Mouse (Mus musculus): ENCODE results near the gene Psma3.
"Not testable (repeated sequence)": the region's sequence is repeated elsewhere in the genome, so short reads cannot be mapped to it uniquely, and the experiment has no call there.

Gene Psma3

DNA sequence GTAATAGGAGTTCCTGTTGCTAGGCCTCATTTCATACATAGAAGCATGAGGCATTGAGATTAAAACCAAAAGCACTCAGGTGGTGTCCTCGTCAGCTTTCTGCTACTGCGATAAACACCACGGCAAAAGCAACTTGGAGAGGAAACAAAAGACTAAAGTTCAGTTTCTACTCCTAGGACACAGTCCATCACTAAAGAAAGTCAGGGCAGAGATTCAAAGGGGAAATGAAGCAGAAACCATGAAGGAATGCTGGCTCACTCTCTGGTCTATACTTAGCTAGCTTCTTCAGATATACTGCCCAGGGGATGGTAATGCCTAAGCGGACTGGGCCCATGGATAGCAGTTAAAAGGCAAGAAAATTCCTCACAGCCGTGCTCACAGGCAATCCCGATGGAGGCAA lies 27.0 kb downstream of the Psma3 start:
- no peak for DNase-seq (ENCODE audit: low spot score in 2 of 2)

DNA sequence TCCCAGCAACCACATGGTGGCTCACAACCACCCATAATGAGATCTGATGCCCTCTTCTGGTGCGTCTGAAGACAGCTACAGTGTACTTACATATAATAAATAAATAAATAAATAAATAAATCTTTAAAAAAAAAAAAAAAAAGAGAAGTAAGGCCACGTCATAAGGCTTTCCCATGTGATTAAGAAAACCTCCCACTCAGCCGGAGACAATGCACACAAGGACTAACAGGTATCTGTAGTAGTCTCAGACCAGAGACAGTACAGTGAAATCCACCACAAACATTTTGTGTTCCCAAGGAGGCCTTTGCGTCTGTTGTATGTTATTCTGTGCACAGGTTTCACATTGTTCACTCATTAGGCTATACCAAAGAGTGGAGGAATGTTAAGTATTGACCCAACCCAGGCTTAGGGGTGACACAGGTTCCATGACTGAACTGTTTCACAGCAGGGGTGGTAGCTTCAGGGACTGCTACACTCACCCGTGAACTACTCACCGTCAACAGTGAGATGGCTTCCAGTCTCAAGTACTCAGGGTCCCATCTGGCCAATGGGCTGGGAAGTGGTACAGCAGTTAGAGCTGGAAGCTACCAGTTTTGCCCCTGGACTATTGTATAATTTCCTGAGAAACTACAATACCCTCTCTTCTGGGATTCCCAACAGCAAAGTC lies 29.5 kb downstream of the Psma3 start:
- DNase-seq (ENCODE audit: low spot score in 2 of 2) = no peak

DNA sequence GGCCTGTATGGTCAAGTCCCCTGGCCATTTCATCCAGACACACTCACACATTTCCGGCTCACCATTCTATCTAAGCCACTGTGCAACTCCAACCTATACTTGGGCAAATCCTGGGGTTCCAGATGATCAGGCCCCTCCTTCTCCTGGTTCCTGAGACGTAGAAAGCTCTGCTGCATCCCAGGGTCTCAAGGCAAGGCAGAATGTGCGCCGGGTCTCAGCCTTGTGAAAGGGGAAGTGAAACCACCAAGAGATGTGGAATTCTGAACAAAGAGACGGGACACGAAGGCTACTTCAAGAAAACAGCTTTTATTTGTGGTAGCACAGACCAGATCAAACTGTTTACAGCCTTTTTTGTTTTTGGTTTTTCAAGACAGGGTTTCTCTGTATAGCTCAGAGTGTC lies 31.7 kb downstream of the Psma3 start:
- no peak for DNase-seq (ENCODE audit: low spot score in 2 of 2)

DNA sequence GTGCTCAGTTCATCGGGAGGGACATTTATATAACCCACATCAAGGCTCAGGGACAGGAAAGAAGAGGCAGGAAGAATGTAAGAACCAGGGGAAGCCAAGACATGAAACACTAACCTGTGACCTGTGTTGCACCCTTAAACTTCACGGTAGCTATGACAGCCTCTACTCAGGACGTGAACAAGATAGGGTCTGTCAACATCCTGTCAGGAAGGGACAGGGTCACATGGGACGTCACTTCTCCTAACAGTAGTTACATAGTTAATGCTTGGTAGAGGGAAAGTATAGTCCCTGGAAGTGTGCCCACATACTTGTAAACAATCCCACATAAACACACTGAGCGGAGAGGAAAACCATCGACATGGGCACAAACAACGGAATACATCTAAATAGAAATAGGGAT lies 32.5 kb downstream of the Psma3 start:
- no peak for DNase-seq (ENCODE audit: low spot score in 2 of 2)

DNA sequence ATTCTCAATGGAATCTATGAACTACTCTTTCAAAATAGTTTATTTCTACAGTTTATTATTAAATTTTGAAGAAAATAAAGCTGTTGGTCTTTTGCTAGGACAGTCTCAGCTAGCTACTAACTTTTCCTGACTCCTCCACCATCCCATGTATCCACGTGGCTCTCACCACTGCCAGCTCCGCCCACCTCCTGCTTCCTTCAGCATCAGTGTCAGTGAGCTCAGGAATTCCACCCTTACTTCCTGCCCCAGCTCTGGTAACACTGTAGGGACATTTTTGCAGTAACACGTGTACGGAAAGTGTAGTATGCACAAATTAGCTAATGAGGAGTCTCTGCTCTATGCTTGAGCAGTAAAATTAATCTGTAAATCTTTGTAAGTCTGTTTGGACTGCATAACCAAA lies 35.3 kb downstream of the Psma3 start:
- peak in 1 of 2 experiments; percentile 34 for DNase-seq (ENCODE audit: low spot score in 2 of 2)

DNA sequence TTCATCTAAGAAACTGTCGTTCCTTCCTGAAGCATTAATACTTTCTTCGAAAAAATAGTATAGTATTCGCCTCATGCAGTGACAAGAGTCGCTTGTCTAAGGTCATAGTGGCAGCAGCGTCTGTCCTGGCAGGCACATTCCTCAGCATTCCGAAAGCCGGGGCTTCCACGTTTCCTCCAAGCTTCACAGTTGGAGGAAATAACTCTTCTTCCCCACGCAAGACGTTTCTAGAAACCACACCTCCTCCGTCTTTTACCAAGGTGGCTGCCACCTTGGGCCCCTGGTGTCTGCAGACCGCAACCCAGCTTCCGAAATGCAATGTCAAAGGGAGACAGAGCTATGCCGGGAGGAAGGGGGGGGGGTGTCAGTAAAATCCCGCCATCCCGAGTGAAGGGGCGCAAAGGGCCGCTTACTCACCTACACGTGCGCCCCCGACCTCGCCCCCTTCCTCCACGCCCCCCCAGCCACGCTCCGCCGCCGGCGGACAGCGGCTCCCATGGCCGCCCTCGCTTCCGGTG lies 40.5 kb downstream of the Psma3 start:
- DNase-seq (ENCODE audit: low spot score in 2 of 2) = peak in 1 of 2 experiments; percentile 5

DNA sequence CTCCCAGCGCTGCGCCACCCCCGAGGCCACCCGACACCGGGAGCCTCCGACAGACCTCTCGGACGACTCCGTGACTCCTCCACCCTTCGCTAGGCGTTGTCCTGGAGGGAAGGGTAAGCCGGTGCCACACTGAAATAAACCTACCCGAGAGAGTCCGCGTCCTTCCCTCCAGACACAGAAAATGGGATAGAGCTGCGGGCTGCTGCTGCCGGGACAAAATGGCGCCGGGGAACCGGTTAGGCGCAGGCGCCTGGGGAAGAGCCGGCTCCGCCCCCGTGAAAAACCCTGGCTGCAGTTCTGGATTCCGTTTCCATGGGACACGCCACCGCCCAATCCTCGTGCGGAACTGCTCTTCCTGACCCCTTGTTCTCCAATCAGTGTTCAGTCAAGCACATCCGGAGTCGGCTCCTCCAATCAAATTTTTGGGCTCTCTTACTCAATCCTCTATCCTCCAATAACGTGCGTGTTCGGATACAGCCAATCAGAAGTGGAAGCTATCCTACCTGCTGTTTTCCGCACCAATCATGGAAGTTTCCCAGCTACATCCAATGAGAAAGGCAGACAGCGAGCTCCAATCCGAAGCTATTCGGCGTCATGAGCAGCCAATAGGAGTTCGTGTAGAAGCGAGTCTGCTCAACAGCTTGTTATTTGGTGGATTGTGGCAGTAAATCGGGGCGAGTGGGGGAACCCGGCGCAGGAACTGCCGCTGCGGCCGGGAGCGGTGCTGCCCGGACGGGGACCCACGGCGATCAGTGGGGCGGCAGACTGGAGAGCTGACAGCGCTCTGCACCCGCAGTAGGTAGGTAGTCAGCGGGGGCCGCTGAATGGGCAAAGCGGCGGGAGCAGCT lies 41.2 kb downstream of the Psma3 start, which contains the start of gene Arid4a:
Gene Arid4a, plus strand, starts transcription at position 628 of the 848 bp plus-strand sequence.
- DNase-seq (ENCODE audit: low spot score in 2 of 2) = peak; percentile 98 to 100

DNA sequence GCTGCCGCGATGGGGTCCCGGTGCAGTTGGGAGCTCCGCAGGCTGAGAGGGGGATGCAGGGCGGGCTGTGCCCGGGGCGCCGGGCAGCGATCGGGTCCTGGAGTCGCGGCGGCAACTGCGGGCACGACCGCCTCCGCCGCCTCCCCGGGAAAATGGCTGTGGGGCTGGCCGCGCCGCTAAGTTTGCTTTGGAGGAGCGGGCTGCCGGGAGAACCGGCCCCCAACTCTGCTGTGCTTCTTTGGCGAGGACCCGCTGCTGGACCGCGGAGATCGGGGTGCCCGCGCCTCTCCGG lies 41.7 kb downstream of the Psma3 start:
- DNase-seq (ENCODE audit: low spot score in 2 of 2) = no peak

DNA sequence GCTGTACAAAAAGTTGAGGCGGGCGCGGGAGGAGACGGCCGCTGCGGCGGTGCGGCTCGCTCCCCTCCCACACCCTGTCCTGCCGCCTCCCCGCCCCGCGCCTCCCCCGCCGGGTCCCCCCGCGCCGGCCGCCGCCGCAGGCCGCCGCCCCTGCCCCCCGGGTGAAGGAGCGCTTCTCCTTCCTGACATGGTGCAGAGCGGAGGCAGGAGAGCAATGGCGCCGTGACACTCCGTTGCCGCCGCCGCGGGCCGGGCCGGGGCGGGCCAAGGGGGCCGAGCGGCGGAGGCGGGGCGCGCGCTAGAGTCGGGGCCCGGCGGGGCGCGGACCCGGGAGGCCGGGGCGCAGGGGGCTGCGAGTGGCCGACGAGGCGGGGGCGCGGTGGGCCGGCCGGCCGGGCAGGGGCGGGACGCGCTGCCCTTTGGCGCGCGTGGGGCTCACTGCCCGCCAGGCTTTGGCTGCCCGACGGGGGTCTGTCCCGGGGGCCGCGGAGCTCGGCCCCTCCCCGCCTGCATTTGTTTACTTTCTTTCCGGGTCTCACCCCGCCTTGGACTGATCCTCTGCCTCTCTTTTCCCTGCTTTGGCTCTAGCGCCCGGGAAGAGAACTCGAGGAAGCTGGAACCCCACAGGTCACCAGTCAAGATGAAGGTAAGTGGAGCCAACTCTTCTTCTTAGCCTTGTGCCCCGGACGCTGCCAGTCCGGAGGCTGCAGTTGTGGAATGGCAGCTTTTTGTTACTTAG lies 42.3 kb downstream of the Psma3 start:
- no peak for DNase-seq (ENCODE audit: low spot score in 2 of 2)

DNA sequence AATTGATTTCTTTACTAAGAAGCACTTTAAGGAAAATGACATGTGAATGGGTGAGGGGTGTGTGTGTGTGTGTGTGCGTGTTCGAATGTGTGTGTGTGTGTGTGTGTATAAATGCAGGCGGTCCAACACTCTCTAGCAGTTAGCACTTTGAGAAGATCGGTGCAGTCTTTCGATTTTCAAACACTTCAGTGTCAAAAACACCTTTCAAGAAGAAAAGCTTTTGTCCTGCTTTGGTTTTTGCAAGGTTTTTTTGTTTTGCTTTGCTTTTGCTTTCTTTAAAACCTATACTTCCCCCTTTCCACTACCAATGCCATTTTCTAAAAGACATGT lies 42.8 kb downstream of the Psma3 start:
- DNase-seq (ENCODE audit: low spot score in 2 of 2) = no peak

DNA sequence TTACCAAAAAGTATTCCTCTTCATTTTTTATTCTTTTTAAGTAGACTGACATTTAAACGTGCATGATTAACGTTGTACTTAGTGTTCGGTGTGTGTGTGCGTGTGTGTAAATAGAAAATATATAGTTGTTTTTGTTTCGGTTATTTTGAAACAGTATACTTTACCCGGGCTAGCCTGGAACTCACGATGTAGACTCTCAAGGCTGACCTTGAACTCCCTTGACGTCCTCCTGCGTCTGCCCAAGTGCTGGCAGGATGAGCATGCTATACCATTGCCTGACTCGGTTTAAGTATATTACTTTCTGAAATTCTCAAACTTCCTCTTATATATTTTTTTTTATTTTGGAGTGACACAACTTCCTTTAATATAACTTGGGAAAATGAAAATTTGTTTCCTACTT lies 43.4 kb downstream of the Psma3 start:
- DNase-seq (ENCODE audit: low spot score in 2 of 2) = no peak

DNA sequence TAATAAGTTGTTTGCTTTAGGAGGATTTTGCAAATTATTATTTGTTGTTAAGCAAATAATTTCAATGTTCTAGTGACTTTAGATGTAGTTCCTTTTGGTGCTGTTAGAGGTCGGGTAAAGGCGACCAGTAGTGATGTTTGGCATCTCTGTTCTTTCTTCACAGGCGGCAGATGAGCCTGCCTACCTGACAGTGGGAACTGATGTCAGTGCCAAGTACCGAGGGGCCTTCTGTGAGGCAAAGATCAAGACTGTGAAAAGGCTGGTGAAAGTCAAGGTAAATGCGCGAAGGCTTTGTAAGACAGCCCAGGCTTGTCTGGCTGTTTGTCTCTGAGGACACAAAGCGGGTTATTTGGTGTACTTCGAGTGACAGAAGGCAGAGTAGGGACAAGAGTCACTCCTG lies 44.8 kb downstream of the Psma3 start:
- DNase-seq (ENCODE audit: low spot score in 2 of 2) = no peak

DNA sequence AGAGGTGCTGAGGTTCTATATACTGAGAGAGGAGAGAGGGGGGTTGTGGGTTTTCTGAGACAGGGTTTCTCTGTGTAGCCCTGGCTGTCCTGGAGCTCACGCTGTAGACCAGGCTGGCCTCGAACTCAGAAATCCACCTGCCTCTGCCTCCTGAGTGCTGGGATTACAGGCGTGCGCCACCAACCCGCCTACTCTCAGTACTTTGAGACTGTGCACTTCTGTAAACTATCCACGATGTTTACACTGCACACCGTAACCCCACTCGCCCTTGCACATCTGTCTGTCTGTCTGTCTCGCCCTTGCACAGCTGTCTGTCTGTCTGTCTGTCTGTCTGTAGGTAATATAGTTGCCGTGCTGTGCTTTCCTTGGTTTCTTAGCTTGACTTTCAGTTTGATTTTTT lies 50.0 kb downstream of the Psma3 start:
- DNase-seq (ENCODE audit: low spot score in 2 of 2) = no peak

DNA sequence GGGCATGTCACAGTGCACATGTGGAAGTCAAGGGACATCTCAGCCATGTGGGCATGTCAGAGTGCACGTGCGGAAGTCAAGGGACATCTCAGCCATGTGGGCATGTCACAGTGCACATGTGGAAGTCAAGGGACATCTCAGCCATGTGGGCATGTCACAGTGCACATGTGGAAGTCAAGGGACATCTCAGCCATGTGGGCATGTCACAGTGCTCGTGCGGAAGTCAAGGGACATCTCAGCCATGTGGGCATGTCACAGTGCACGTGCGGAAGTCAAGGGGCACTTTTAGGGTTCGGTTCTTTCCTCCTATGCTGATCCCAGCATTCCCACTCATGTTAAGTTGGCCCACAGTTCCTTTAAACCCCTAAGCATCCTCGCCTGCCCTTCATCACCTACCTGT lies 53.8 kb downstream of the Psma3 start:
- DNase-seq (ENCODE audit: low spot score in 2 of 2) = not testable (repeated sequence)

DNA sequence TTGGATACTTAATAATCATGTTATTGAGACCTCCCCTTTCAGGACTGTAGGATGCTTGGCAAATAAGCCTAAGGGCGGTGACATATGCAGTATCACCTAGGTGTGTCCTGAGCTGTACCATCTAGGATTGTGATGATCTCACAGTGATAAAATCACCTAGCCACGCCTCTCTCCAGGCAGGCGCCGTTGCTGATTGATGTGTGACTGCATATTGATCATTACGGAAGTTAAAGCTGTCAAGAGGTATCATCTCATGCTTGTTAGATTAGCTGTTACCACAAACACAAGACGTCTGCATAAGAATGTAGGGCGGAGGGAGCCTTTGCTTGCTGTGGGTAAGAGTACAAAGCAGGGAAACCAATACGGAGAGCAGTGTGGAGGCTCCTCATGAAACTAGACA lies 55.8 kb downstream of the Psma3 start:
- no peak for DNase-seq (ENCODE audit: low spot score in 2 of 2)

DNA sequence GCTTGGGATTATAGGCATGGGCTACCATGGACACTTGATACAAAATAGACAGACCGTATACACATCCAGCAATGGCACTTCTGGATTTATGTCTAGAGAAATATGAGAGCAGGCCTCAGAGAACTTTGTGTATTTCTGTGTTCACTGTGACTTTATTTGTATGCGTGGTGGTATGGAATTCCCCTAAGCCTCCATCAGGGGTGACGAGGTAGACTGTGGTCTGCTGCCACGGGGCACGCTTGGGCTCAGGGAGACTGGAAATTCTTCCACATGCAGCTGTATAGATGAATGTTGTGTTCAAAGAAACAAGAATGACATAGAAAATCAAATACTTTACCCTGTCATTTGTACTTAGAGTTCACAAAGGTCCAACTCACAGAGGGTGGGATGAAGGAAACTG lies 56.3 kb downstream of the Psma3 start:
- DNase-seq (ENCODE audit: low spot score in 2 of 2) = no peak

DNA sequence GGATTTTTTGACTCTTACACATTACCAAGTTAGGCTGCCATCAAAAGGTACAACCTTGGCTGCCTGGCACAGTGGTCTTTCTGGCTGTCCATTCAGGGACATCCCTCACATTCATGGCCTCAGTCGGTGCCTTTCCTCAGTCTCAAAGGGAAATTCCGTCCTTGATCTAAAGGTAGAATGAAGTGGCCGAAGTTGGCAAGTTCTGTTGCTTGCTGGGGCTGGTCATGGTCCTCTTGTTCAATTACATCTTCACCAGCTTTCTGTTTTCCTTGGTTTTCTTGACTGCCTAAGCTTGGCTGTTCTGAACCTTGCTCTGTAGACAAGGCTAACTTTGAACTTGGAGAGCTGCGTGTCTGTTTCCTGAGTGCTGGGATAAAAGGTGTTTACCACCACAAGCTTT lies 61.4 kb downstream of the Psma3 start:
- DNase-seq (ENCODE audit: low spot score in 2 of 2) = no peak

DNA sequence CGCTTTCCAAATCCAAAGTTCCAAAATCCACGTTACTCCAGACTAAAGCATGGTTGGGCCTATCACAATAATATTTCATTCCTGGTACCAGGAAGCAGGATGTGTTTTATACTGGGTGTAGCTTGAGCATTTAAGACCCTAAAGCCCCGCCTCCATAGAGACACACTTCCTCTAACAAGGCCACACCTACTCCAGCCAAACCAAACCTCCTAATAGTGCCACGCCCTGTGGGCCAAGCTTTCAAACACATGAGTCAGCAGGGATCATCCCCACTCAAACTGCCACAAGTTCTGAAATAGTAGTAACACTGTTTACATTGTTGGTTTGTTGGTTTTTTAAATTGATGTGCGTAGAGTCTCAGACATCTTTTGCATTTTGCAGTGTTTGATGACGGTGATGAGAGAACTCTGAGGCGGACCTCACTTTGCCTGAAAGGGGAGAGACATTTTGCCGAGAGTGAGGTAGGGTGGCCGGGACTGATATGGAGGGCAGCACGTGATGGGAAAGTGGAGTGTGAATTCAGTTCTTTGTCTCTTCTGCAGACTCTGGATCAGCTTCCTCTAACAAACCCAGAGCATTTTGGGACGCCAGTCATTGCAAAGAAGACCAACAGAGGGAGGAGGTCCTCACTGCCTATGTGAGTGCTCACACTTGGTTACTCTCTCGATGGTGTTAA lies 62.4 kb downstream of the Psma3 start:
- DNase-seq (ENCODE audit: low spot score in 2 of 2) = no peak

DNA sequence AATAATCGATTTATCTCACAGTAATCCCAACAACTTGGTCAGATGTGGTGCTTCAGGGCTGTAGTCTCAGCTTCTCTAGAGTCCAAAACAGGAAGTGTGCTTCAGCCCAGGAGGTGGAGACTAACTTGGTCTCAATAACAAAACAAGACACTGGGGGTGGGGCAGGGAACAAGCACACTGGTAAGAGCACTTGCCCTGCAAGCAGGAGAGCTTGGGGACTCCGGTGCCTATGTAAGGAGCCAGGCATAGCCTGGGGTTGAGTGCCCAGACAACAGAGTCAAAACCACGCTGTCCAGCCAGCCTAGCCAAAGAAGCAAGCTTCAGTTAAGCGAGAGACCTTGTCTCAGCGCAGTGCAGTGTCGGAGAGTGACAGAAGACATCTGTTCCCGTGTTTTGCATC lies 66.0 kb downstream of the Psma3 start:
- no peak for DNase-seq (ENCODE audit: low spot score in 2 of 2)

DNA sequence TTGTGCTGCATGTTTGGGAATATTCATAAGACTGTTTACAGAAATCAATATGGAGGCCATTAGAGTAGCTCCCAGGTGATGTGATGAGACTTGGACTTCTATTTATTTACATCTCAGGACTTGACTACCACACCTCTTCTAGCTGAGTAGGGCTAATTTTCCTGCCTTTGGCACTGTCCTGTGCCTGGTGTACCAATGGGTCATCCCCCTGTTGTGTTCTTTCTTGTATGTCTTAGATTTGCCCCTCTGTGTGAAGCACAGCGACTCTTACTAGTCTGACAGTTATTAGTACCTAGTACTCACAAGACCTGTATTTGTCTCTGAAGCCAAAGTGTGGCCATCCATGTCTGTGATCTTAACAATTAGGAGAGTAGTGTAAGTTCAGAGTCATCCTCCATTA lies 68.0 kb downstream of the Psma3 start:
- DNase-seq (ENCODE audit: low spot score in 2 of 2) = no peak

DNA sequence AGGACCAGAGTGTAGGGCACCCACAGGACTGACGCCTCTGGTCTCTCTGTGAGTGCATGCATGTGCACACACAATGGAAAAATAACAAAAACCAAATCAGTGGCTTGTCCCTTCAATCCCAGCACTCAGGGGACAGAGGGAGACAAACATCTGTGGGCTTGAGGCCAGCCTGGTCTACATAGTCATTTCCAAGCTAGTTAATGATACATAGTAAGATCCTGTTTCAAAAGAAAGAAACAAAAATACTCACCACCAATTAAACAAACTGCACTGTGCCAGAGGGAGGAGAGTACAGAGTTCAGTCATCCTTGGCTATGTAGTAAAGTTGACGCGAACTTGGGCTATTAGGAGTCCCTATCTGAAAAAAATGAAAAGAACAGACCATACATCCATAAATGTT lies 69.2 kb downstream of the Psma3 start:
- no peak for DNase-seq (ENCODE audit: low spot score in 2 of 2)

DNA sequence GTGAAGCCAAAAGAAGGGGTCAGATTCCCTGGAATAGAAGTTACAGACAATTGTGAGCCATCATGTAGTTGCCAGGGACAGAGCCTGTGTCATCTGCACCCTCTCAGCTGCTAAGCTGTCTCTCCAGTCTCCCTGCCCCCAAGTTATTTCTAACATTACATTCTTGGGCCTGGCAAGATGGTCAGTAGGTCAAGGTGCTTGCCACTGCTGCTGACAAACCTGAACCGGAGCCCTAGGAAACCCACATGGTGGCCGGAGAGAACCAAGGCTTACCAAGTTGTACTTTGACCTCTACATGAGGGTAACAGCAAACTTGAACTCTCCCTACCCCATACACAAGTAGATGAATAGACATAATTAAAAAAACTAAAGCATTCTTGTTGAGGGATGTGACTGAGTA lies 70.1 kb downstream of the Psma3 start:
- no peak for DNase-seq (ENCODE audit: low spot score in 2 of 2)

Measured in right cerebral cortex, postnatal 36 days (tissue).